Mouse (Mus musculus) layer of hippocampus, adult 11-12 months (tissue): ENCODE measurements around the gene Zfand2b.

Experiments
- DNase-seq: peaks from one replicate; pipeline ENCODE4 v3.0.0; 2022; ENCODE audit warnings: low spot score

The Zfand2b gene

DNA sequence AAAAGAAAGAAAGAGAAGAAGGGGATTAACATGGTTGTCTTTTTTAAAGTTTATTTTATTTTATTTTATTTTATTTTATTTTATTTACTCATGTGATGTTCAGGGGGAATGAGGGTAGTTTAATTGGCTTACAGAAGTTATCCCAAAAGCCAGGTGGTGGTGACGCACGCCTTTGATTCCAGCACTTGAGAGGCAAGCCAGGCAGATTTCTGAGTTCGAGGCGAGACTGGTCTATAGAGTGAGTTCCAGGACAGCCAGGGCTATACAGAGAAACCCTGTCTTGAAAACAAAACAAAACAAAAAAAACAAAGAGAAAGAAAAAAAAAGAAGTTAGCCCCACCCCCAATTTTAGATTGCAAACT is 8.2 kb upstream of the Zfand2b start:
- DNase-seq, result no peak

DNA sequence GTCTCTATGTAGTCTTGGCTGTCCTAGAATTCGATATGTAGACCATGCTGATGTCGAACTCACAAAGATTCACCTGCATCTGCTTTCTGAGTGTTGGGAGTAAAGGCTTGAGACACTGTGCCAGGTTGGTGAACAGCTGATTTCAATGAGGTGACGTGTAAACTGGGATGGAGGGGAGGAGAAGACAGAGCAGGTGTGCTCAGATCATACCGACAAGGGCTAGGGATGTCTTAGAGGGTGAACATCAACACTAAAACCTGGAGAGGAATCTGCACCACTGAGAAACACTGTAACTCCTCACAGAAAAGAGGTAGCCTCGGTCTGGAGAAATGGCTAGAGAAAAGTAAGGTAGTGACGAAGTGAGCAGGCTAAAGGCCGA is 364 bp upstream of the Zfand2b start:
- no peak for DNase-seq

DNA sequence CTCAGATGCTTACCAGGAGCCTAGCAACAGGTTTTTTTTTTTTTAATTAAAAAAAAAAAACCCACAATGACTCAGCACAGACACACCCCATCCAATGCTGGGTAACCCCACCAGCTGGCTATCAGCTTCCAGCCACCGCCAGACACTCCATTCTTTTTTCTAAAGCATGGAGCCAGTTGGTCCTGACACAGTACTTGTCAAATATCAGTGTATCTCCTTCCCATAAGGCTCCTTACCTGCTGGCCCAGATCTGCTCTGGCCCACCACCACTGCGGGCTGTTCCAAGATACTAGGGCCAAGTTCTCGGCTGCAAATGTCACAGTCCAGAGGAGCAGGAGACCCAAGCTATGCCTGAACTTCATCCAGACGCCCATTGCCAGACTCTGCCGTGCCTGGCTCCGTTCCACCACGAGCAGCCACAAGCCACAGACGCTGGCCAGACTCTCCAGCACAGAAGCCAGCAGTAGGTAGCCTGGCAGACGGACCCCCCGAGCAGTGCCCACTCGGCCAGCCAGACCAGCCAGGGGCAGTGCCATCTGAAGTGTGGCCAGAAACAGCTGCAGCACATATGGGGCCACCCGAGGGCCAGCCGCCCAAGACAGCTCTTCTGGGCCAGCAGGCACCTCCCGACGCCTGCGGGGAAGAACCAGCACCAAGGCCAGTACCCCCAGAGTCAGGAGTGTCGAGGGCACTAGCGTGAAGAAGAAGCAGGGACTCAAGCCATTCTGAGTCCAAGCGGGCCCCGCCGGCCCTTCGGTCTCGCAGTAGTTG is 11.1 kb downstream of the Zfand2b start:
- DNase-seq, result peak; percentile 48

DNA sequence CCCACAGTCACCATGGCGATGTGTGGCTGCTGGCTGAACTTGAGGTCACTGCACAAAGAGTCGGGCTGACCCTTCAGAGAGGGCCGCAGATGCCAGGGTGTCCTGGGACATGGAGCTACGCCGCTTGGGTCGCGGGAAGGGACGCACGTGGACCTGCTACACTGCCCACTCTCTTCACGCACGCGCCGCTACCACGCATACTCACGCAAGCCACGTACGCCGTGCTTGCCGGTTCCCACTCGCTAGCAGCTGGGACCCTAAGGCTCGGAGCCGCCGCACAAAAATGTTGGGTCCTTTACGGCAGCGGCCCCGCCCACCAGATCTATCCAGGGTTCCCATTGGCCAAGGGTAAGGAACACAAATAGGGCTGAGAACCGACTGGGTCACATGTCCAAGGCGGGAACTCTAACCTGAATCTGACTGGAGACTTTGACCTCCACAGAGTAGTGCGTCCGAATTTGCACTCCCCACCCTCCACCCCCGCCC is 11.7 kb downstream of the Zfand2b start, which contains the start of gene Abcb6:
Gene Abcb6 (minus strand): TSS at position 288 of the 486 bp plus-strand sequence.
- peak; percentile 93 for DNase-seq

DNA sequence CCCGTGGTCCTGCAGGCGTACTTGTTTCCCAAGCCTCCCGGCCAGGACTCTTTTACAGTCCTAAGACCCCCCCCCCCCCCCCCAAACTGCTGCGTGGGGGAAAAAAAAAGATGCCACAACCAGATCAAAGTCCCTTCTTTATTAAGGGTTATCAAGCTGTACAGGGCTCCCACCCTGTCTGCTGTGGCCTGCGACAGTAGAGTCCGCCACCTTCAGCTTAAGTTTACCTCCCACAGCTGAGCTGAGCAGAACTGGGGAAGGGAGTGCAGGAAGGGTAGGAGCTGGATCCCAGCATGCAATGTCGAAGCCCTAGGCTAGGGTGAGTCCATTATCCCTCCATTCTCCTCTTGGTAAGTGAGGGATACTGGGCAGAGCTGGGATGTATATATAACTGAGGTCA is 12.3 kb downstream of the Zfand2b start:
- DNase-seq, result no peak

DNA sequence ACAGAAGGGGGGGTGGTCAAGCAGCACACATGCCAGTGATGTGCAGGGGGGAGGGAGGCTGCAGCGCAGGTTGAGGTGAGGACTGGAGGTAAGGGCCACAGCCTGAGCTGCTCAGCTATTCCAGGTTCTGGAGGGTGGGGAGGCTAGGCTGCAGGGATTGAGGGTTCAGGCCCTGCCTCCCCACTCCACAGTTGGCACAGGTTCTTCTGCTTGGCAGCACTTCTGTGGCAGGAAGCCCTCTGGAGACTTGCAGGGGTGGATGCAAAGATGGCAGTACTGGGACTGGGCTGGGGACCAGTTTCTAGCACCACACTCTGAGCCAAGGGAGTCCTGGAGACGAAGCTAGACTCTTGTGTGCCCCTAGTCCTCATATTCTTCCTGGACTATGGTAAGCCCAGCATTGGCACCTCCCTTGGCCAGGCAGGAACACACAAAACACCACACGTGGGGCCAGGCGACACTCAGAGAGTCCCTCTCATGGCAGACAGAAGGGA is 13.0 kb downstream of the Zfand2b start:
- no peak for DNase-seq

DNA sequence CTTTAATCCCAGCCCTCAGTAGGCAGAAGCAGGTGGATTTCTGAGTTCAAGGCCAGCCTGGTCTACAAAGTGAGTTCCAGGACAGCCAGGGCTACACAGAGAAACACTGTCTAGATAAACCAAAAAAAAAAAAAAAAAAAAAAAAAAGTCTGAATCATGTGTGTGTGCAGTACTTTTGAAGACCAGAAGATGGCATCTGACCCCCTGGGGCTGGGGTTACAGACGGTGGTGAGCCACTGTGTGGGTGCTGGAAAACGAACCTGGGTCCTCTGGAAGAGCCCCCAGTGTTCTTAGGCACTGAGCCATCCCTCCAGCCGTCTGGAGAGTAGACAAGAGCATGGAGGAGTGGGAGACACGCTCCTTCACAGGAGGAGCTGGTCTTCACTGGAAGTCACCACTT is 13.7 kb downstream of the Zfand2b start:
- no peak for DNase-seq

DNA sequence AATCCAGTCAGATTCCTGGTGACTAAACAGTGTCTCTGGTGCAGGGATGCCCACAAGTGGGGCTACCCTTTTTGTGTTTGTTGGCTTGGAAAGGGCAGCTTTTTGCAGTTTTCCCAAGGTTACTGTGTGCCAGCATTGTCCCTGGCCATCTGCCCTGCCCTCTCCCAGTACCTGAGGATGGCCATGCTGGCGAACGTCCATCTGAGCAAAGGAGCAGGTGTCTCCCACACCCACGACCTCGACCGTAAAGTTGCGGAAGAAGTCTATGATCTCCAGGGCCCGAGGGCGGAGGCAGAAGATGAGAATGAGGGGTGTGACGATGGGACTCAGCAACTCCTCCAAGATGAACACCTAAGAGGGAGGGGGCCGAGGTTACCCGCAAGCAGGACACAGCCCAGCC is 17.0 kb downstream of the Zfand2b start:
- DNase-seq, result no peak

DNA sequence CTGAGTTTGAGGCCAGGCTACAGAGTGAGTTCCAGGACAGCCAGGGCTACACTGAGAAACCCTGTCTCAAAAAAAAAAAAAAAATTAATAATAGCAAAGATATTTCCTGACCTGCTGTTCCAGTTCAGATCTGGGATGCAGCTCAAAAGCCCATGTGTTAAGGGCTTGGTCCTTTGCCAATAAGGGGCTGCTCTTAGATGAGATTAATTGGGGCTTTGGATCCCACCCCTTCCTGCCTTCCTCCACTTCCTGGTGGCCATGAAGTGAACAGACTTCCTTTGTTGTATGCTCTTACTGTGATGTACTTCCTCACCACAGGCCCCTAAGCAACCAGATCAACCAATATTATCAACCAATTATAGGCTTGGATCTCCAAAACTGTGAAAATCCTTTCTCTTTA is 18.7 kb downstream of the Zfand2b start:
- no peak for DNase-seq

DNA sequence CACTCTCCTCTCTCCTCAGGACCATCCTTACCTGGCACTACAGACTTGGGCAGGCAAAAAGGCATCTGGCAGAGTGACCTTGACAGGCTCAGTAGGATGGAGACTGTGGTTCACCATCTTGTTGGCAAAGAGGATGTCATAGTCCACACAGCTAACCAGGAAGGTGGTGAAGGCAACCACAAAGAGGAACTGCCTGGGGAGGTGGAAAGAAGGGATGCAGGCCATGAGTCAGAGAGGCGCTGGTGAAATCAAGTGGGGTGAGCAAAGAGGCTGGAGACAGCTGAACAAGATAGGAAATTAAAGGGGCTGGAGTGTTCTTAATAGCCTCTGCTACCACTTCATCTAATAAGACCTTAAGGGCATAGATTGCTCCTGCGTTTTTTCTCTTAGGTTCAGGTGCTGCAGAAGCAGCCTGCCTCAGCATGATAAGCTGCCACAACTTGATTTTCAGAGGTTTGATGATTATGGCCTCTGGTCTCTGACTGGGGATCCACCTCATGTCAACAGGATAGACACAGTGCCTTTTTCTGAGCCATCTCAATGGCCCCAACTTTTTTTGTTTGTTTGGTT is 19.6 kb downstream of the Zfand2b start:
- no peak for DNase-seq

DNA sequence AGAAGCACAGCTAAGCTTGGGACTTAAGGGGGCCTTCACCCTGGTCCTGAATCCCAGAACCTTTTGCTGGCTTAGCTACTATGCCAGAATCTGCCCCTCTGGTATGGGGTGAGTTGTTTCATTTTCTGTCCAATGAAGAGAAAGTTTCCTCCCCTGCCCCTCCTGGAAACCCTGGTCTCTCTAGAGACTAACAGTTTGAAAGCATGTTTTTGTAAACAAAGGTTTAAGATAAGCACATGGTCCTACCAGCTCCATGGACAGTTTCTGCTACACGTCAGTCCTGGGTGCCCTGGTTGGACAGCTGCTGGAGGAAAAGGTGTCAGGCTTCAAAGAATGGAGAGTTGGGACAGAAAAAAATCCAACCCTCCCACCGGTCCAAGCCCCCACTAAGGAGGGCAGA is 22.1 kb downstream of the Zfand2b start:
- DNase-seq, result no peak

DNA sequence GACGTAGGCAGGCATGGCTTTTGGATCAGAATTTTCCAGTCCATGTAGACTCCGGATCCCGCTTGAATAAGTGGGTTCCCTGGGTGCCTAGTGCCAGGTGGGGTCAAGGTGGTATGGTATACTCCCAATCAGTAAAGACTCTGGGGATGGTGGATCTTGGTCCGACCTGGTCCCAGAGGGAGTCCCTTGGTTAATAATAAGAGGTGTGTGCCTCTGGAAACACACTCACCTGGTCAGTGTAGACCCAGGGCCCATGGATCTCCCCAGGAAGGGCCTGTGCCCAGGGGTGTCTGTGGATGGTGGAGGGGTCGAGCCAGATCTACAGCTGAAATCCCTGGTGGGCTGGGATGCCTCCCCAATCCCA is 22.8 kb downstream of the Zfand2b start:
- no peak for DNase-seq

DNA sequence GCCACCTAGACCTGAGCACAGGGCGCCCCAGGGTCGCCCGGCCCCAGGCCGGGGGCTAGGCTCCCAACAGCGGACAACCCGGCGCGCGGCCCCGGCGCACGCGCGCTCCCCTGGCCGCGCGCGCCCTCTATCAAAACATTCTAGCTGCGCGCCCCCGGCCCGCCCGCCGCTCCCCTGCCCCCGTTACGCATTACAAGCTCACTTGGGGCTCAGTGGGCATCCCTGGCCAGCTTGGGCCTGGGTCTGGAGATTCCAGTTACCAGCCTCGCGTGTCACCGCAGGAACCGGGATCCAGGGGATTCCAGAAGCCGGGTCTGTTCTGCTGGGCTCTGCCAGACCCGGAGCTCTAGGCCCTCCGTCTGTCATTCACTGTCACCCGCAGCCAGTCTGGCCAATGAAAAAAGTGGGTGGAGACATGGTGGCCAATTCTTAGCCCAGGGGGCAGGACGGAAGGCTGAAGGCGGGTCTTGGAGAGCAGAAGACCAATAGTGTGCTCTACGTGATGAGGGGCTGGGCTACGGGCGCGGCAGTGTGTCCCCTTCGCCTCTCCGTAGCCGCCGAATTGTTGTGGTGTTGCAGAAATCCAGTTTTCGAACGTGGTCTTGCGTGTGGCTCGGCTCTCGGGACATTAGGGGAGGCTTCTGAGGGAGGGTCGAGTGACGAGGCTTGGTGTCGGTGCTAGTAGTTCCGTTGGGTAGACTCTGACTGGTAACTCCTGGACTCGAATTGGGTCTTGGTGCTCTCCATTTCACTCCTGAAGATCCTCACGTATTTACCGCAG is 23.4 kb downstream of the Zfand2b start, which contains the start of the genes Ankzf1 and Atg9a:
Gene Ankzf1 (plus strand): TSS at position 530 of the 781 bp plus-strand sequence.
Gene Atg9a (minus strand): TSS at position 575 of the 781 bp plus-strand sequence.
- peak; percentile 97 for DNase-seq

DNA sequence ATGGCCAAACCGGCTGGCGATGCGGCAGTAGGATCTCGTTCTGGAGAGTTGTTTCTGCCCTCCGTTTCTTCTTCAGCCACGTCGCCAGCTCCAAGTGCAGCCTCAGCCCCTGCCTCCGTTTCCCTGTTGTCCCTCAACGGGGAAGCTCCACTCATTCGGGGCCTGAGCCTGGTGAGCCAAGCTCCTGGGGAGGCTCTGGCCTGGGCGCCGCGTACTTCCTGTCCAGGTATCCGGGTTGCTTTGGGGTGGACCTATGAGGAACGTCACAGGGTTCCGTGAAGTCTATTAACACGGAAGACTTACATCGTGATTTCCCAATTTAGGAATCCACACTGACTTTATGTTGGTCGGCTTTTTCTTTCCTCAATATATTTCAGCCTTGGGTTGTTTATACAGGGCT is 24.0 kb downstream of the Zfand2b start:
- DNase-seq, result no peak

DNA sequence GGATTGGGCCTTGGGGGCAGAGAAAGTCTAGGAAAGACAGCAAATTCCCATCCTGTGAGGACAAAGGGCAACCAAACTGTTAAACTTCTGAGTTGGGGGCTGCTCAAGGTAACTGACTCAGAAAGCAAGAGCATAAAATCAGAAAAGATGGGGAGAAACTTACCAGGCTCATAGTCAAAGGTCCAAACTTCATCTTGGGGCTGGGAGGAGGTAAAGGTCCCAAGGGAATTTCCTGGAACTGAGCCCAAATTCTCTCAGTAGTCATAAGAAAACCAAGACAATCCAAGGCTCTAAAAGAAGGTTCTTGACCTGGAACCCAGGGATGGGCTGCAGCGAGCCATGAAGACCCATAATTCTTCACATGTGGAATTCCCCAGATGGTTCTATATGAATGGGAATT is 32.8 kb downstream of the Zfand2b start:
- no peak for DNase-seq

DNA sequence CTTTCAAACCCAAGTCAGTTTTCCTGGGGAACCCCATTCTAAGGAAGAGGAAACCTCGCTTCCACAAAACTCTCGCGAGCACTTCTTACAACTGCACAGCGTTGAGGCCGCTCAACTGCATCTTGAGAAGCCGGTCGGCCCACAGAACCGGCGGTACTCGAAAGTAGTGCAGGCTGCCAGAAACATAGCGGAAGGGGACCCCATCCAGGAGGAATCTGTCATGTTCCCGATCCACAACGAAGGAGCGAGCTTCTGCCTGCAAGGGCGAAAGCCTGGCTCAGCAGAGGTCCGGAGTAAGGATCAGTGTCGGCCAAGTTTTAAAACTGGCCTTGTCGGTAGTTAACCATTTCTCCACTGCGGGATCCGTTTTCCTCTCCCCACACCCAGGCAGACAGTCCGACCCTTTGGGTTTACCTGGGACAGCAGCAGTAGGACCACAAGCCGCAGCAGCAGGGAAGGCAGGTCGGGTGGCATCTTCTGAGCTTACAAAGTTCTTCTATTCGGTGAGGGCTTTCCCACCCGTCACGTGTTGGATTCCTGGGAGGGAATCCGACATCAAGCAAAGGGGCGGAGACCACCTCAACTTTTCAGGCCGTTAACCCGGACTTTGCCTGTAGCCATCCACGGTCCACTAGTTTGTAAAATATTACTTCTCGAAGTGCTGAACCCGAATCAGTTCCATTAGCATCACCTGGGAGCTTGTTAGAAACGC is 40.7 kb downstream of the Zfand2b start:
- DNase-seq, result no peak

DNA sequence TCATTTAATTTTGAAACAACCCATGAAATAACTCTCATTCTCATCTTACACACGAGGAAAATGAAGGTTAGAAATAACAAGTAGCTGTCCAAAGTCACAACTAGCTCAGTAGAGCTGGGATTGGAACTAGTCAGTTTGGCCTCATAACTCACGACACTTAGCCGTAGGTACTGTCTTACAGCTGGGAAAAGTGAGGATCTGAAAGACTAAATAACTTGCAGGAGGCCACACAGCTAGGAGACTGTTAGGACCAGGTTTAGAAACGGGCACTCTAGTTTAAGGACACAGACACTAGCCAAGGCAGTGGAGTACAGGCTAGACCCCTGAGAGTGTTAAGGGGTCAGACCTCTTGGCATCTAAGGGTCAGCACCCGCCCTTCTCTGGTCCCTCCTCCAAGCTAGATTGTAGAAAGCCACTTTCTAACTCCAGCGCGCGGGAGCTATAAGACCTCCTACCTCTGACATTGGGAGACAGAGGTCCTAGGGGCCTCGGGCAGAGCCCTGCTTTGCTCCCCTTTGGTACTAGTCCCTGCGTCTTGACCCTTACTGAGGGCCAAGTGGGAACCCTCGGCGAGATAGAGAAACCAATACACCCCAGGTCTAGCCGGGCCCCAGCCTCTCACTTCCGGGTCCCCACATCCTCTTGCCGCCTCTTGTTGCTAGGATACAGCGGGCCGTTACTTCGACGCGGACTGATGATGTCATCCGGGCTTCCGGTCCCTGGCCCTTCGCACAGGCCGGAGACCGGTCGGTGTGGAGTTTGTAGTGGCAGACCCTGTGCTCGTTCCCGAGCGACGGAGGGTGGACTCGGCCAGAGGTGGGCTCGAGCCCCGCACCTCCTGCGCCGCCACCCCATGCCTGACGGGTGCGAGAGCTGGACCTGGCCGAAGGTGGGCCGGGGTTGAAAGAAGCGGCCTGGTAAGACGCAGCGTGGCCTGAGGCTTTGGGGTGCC is 42.0 kb downstream of the Zfand2b start, which contains the start of the genes Glb1l and Stk16:
Gene Glb1l (minus strand): TSS at position 678 of the 952 bp plus-strand sequence.
Gene Stk16 (plus strand): TSS at position 703 of the 952 bp plus-strand sequence.
- peak; percentile 98 for DNase-seq

DNA sequence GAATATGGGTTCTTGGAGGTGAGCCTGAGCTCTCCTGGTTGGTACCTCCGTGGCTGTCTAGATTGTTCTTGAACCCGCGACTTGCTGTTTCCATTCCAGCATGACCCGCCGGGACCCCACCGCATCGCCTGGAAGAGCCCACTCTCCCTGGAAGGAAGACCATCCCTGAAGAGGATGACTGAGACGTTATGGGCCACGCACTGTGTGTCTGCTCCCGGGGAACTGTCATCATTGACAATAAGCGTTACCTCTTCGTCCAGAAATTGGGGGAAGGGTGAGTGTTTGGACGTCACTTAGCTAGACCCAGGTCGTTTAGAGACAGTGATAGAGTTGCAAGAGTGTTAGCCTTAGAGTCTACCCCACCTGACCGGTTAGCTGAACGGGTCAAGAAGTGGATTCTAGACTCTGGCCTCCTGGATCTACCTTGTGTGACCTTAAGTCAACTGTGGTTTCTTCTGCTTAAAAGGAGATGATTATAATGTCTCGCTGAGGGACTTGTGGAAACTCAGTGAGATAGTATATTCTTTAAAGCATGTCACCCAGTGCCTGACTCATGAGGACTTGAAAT is 42.8 kb downstream of the Zfand2b start:
- no peak for DNase-seq

DNA sequence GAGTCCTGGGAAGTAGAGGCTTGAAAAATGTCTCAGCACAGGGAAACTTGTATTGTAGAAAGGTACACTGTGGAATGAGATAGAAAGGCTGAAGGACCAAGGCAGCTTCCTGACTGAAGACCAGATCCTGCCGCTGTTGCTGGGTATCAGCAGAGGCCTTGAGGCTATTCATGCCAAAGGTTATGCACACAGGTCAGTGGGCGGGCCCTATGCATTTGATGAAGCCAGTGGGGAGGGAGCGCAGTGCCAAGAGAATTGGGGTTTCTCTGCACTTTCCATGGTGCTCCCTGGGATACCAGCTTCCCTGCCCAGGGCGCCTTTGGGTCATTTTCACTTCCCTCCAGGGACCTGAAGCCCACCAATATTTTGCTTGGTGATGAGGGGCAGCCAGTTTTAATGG is 44.1 kb downstream of the Zfand2b start:
- no peak for DNase-seq

DNA sequence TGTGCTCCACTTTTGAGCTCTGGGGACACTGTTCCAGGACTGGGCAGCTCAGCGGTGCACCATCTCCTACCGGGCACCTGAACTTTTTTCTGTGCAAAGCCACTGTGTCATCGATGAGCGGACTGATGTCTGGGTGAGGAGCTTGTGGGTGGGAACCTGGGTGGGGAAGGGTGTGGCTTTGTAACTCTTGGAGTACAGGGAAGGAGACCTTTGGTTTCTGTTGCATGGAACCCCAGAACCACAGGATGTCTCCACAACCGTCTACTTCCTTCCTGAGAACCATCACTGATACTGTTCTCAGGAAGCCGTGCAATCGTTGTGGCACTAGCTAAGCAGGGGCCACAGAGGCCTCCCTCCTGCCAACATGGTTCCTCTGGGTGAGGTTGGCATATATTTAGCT is 44.6 kb downstream of the Zfand2b start:
- no peak for DNase-seq
